Mouse (Mus musculus) cerebellum, adult 8-10 months (tissue): ENCODE results near the gene Pilrb2.

Source experiments
- DNase-seq: peaks from one replicate; pipeline ENCODE4 v3.0.0; 2022

Pilrb2 gene

DNA sequence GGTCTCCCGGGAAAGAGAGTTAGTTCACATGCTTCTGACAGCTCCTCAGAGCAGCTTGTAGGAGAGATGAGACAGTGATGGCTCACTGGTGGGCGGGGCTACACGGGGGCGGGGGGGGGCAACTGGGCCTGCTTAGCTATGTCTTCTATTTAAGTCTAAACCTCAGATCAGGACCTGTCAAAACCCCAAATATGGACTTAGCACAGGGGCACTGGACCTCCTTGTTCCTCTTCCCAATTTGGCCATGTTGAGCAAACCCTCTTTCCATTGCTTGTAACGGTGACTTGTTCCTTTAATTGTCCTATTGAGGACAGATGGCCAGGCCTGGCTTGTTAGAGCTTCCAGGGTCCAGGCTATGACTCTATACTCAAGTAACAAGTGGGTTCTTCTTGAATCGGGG lies 40.1 kb downstream of the Pilrb2 start:
- DNase-seq, result no peak

DNA sequence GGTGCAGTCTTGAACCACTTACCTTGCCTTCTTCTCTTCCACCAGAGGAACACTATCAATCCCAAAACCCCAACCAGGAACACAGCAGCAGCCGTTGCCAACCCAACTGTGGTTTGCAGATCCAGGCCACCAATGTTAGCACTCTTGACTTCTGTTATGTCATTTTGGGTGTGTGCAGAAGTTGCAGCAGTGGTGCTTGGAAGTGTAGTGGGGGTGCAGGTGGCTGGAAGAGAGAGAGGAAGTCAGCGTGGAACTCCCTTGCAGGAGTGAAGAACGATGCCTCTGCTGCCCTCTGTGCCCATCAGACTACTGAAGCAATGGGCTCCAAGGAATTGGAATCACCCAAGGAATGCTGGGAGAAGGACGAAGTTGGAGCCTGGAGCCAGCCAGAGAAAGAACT lies 40.5 kb downstream of the Pilrb2 start:
- no peak for DNase-seq

DNA sequence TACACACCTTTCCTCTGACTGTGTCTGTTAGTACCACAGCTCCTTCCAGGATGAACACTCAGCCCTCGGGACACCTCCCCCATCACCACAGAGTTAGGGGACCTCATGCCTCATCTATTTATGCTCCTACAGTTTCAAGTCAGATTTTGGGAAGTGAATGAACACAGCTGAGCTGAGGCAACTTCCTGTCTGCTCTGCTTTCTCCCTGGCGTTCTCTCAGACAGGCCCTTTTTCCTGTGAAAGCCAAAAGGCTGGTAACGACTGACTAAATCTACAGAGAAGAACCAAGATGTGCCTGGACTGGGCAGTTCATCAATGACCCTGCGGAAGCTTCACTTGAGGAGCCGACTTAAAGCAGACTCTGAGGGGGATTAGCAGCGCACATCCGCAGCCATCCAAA lies 41.4 kb downstream of the Pilrb2 start:
- DNase-seq, result no peak

- no peak for DNase-seq
Measured at GRCm38 (mm10) chr5:137828694-137829093, 42.9 kb downstream of the Pilrb2 start.

- no peak for DNase-seq
Measured at GRCm38 (mm10) chr5:137826421-137826820, 45.2 kb downstream of the Pilrb2 start.

- no peak for DNase-seq
Measured at GRCm38 (mm10) chr5:137825971-137826370, 45.6 kb downstream of the Pilrb2 start.

DNA sequence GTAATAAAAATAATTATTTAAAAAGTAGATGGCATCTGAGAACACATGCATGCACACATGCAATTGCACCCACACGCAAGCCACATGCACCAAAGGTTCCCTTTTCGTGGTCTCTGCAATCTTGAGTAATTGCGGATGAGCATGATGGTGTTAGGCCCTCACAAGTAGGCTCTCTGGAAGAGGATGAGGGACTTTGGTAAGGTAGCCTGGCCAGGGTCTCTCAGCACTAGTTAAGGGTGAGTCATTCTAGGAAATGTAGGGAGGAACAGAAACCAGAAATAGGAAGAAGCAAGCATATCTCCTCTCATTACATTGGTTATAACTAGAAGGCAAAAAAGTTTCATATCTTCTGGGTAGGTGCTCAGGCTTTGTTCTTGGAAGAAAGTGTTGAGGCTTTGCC lies 46.6 kb downstream of the Pilrb2 start:
- no peak for DNase-seq

GRCm38 (mm10) chr5:137823455-137824045 lies 48.1 kb downstream of the Pilrb2 start:
- DNase-seq, result no peak

DNA sequence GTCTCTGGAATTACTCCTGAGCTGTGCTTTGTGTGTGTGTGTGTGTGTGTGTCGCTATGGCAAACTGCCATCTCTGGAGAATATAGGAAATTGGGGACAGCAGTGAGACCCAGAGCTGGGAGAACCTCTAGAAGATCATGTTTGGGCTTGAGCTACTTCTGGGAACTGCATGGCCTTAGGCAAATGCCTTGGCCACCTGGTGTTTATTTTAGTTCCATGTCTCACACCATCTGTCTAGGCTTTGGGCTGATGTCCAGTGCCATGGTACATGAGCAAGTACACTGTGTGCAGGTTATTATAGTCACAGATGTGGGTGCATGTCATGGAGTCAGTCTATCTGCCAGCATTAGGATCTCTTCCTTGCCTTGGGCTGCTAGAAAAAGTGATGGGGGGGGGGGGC lies 49.0 kb downstream of the Pilrb2 start:
- DNase-seq, result no peak

GRCm38 (mm10) chr5:137822126-137822525 lies 49.5 kb downstream of the Pilrb2 start:
- no peak for DNase-seq

GRCm38 (mm10) chr5:137817466-137818222 lies 54.0 kb downstream of the Pilrb2 start:
- DNase-seq, result no peak
